Mouse (Mus musculus): ENCODE data around the gene C1qtnf5.

GRCm38 (mm10) chr9:44085741-44086665, 21.0 kb upstream of the C1qtnf5 start:
- TF ChIP-seq TAL1 (IDR thresholded peaks at IDR 0.05; ENCODE audit: low read length) = no peak
- TF ChIP-seq GATA1 (IDR thresholded peaks at IDR 0.05; ENCODE audit: low read length) = no peak
